Mouse (Mus musculus): ENCODE results near the gene Mical3.

The Mical3 gene

GRCm38 (mm10) chr6:121145010-121145604 is 14.3 kb upstream of the Mical3 start:
- peak in 1 of 2 experiments; percentile 19 for DNase-seq

GRCm38 (mm10) chr6:121144066-121144465 is 13.3 kb upstream of the Mical3 start:
- DNase-seq: peak; percentile 32 to 56

GRCm38 (mm10) chr6:121143439-121143838 is 12.6 kb upstream of the Mical3 start:
- DNase-seq: peak in 1 of 2 experiments; percentile 32

- DNase-seq: no peak
These were observed 11.5 kb upstream of the Mical3 start for GRCm38 (mm10) chr6:121142298-121142697.

- DNase-seq: no peak
These were observed 8.5 kb upstream of the Mical3 start for GRCm38 (mm10) chr6:121139271-121139670.

GRCm38 (mm10) chr6:121138338-121139040 is 7.7 kb upstream of the Mical3 start:
- DNase-seq: no peak

GRCm38 (mm10) chr6:121137222-121137621 is 6.4 kb upstream of the Mical3 start:
- no peak for DNase-seq

GRCm38 (mm10) chr6:121134884-121135283 is 4.1 kb upstream of the Mical3 start:
- DNase-seq: no peak

- no peak for DNase-seq
These were observed 3.5 kb upstream of the Mical3 start for GRCm38 (mm10) chr6:121134249-121134648.

GRCm38 (mm10) chr6:121130039-121130705 is 627 bp downstream of the Mical3 start:
- peak; percentile 94 for DNase-seq

GRCm38 (mm10) chr6:121129506-121129905 is 1.3 kb downstream of the Mical3 start:
- DNase-seq: peak; percentile 45 to 48

- DNase-seq: no peak
These were observed 2.1 kb downstream of the Mical3 start for GRCm38 (mm10) chr6:121128736-121129135.

GRCm38 (mm10) chr6:121127726-121128125 is 3.1 kb downstream of the Mical3 start:
- DNase-seq: no peak

GRCm38 (mm10) chr6:121126202-121126601 is 4.6 kb downstream of the Mical3 start:
- no peak for DNase-seq

- DNase-seq: peak; percentile 74 to 75
These were observed 8.0 kb downstream of the Mical3 start for GRCm38 (mm10) chr6:121122739-121123241.

- DNase-seq: no peak
These were observed 10.0 kb downstream of the Mical3 start for GRCm38 (mm10) chr6:121120776-121121175.

- no peak for DNase-seq
These were observed 12.6 kb downstream of the Mical3 start for GRCm38 (mm10) chr6:121117971-121118755.

- DNase-seq: peak; percentile 25 to 59
These were observed 13.7 kb downstream of the Mical3 start for GRCm38 (mm10) chr6:121117142-121117541.

GRCm38 (mm10) chr6:121116434-121116833 is 14.4 kb downstream of the Mical3 start:
- no peak for DNase-seq

- DNase-seq: no peak
These were observed 19.2 kb downstream of the Mical3 start for GRCm38 (mm10) chr6:121111448-121112055.

- DNase-seq: peak; percentile 89 to 92
These were observed 20.7 kb downstream of the Mical3 start for GRCm38 (mm10) chr6:121109998-121110603.

Measured in cerebellum, postnatal 14 days (tissue).